ENCODE assay signal across 20 mouse cellular contexts in genomic region chr4:75517459-75518158, GRCm38 (mm10).
DNase-seq lines count a peak whose midpoint lies in the region; ATAC-seq and TF ChIP-seq lines count a peak whose summit lies in the region.
"Had no signal": no experiment of that assay in that cellular context is flagged by ENCODE, and none has a peak within 500 bp of the region (broad histone marks: within the 10 kb centered on the region; RNA-seq: fewer than 3 reads in every experiment).

No protein-coding gene starts in this region.

- WGBS in heart, embryonic 14.5 days: 55% methylated on average over 3 of the region's 3 CpGs
- 67% methylated on average over 3 of the region's 3 CpGs for WGBS in heart, adult 2 months
- WGBS in lung, embryonic 14.5 days: 58% methylated on average over 3 of the region's 3 CpGs
- WGBS in limb, embryonic 14.5 days: 64% methylated on average over 3 of the region's 3 CpGs

- no peaks in the 10 kb centered on the region for H3K79me2 ChIP-seq in heart, adult 2 months (replicated peaks; ENCODE audit: control insufficient read depth, insufficient read depth, low read length)

- H3K4me1 ChIP-seq in heart, embryonic 14.5 days (ENCODE audit: control insufficient read depth in 2 of 2, insufficient read depth in 2 of 2, low read length in 2 of 2): peaks cover 0 to 4% of the 10 kb centered on the region in 2 experiments; a peak in 1 of 4 replicates
- no peaks in the 10 kb centered on the region for H3K4me1 ChIP-seq in heart, adult 2 months (ENCODE audit: control insufficient read depth, insufficient read depth, low read length)
- no peaks in the 10 kb centered on the region for H3K4me1 ChIP-seq in lung, embryonic 14.5 days (ENCODE audit: insufficient read depth)
- no peaks in the 10 kb centered on the region for H3K4me1 ChIP-seq in limb, embryonic 14.5 days (ENCODE audit: control insufficient read depth, insufficient read depth, low read length)
- H3K4me1 ChIP-seq: embryonic facial prominence, embryonic 13.5 days; forebrain, embryonic 13.5 days; hindbrain, embryonic 13.5 days had no signal

- no peaks in the 10 kb centered on the region for H3K9me3 ChIP-seq in heart, embryonic 14.5 days (ENCODE audit: control insufficient read depth, low read length)
- H3K9me3 ChIP-seq in lung, embryonic 14.5 days (ENCODE audit: low read depth, low read length): no peaks in the 10 kb centered on the region
- H3K9me3 ChIP-seq in limb, embryonic 14.5 days (ENCODE audit: control insufficient read depth, low read length): no peaks in the 10 kb centered on the region
- H3K9me3 ChIP-seq: embryonic facial prominence, embryonic 13.5 days; forebrain, embryonic 13.5 days; heart, embryonic 15.5 days; hindbrain, embryonic 13.5 days had no signal

- H3K27me3 ChIP-seq in heart, embryonic 14.5 days (ENCODE audit: control insufficient read depth, insufficient read depth, low read length): no peaks in the 10 kb centered on the region
- no peaks in the 10 kb centered on the region for H3K27me3 ChIP-seq in heart, adult 2 months (ENCODE audit: control insufficient read depth, insufficient read depth, low read length)
- H3K27me3 ChIP-seq in lung, embryonic 14.5 days (ENCODE audit: insufficient read depth, low read length): no peaks in the 10 kb centered on the region
- H3K27me3 ChIP-seq in limb, embryonic 14.5 days (ENCODE audit: control insufficient read depth, insufficient read depth, low read length): no peaks in the 10 kb centered on the region
- H3K27me3 ChIP-seq: embryonic facial prominence, embryonic 13.5 days; forebrain, embryonic 13.5 days; heart, embryonic 15.5 days; hindbrain, embryonic 13.5 days had no signal

- intact Hi-C loops in heart, adult 2 months (cut with DNase I): no loop called here

- DNase-seq in frontal cortex, postnatal 25 days (ENCODE audit: low spot score in 2 of 2): no peak
- DNase-seq in heart, adult 2 months: no peak
- peak; percentile 18 for DNase-seq in lung, embryonic 14.5 days
- DNase-seq in lung, adult 18-20 months: no peak
- DNase-seq in limb, embryonic 14.5 days (ENCODE audit: low spot score): peak; percentile 40
- DNase-seq in left cerebral cortex, adult 11 months (ENCODE audit: low spot score): no peak
- DNase-seq: adrenal gland, postnatal 10 days; cerebellum, adult 11-12 months; cerebellum, adult 9-10 months; cerebellum, postnatal 25 days; forebrain, postnatal 0 days; gastrocnemius, postnatal 36 days; heart, adult 11 months had no signal

- no peak for TF ChIP-seq POLR2A in heart, adult 2 months (IDR thresholded peaks at IDR 0.05; ENCODE audit: insufficient read depth, low read depth, low read length)
- no peak for TF ChIP-seq POLR2A in limb, embryonic 14.5 days (IDR thresholded peaks at IDR 0.05; ENCODE audit: borderline replicate concordance, extremely low read depth, insufficient read depth, insufficient read length)

- no peak for TF ChIP-seq CTCF in heart, adult 2 months (IDR thresholded peaks at IDR 0.05)
- TF ChIP-seq CTCF in lung, embryonic 14.5 days (IDR thresholded peaks at IDR 0.05; ENCODE audit: low read depth): no peak

- no peak overlapping the region for H3K9ac ChIP-seq in heart, embryonic 14.5 days (ENCODE audit: low read length)
- H3K9ac ChIP-seq in heart, adult 2 months (ENCODE audit: low read depth, low read length): no peak overlapping the region
- no peak overlapping the region for H3K9ac ChIP-seq in lung, embryonic 14.5 days
- H3K9ac ChIP-seq in limb, embryonic 14.5 days (ENCODE audit: low read depth, low read length, severe bottlenecking): no peak overlapping the region
- H3K9ac ChIP-seq: embryonic facial prominence, embryonic 13.5 days; forebrain, embryonic 13.5 days; forebrain, postnatal 0 days; heart, embryonic 15.5 days; hindbrain, embryonic 13.5 days had no signal

- H3K4me2 ChIP-seq in heart, embryonic 14.5 days (ENCODE audit: low read length): no peak overlapping the region
- no peak overlapping the region for H3K4me2 ChIP-seq in lung, embryonic 14.5 days
- H3K4me2 ChIP-seq in limb, embryonic 14.5 days (replicated peaks; ENCODE audit: low read depth, low read length, severe bottlenecking): no peak overlapping the region
- H3K4me2 ChIP-seq: embryonic facial prominence, embryonic 13.5 days; forebrain, embryonic 13.5 days; heart, embryonic 15.5 days; hindbrain, embryonic 13.5 days had no signal

- peak; percentile 52; the same call in 1 of the 2 replicates for ATAC-seq in frontal cortex, adult (ENCODE audit: low TSS enrichment)
- peak; percentile 35; the same call in 1 of the 2 replicates for ATAC-seq in heart, embryonic 14.5 days (ENCODE audit: insufficient number of reproducible peaks, insufficient read depth, low FRiP score, low read depth)
- peak; percentile 44; the same call in 1 of the 2 replicates for ATAC-seq in lung, embryonic 14.5 days (ENCODE audit: insufficient read depth)
- ATAC-seq in limb, embryonic 14.5 days (ENCODE audit: low FRiP score, low read depth): peak; percentile 53
- ATAC-seq: forebrain, embryonic 13.5 days; forebrain, postnatal 0 days; hindbrain, postnatal 0 days had no signal

- H3K36me3 ChIP-seq in heart, embryonic 14.5 days (ENCODE audit: control insufficient read depth, insufficient read depth, low read length): no peaks in the 10 kb centered on the region
- no peaks in the 10 kb centered on the region for H3K36me3 ChIP-seq in heart, adult 2 months (ENCODE audit: control insufficient read depth, insufficient read depth, low read length)
- no peaks in the 10 kb centered on the region for H3K36me3 ChIP-seq in lung, embryonic 14.5 days (ENCODE audit: insufficient read depth)
- no peaks in the 10 kb centered on the region for H3K36me3 ChIP-seq in limb, embryonic 14.5 days (ENCODE audit: control insufficient read depth, insufficient read depth, low read length)
- H3K36me3 ChIP-seq: embryonic facial prominence, embryonic 13.5 days; heart, embryonic 15.5 days; hindbrain, embryonic 13.5 days had no signal

- H3K4me3 ChIP-seq in heart, embryonic 14.5 days (ENCODE audit: control insufficient read depth in 1 of 2, insufficient read depth in 1 of 2, low read depth in 1 of 2, low read length in 2 of 2): no peak overlapping the region
- H3K4me3 ChIP-seq in heart, adult 2 months: no peak overlapping the region
- no peak overlapping the region for H3K4me3 ChIP-seq in lung, embryonic 14.5 days (ENCODE audit: low read depth, low read length)
- no peak overlapping the region for H3K4me3 ChIP-seq in limb, embryonic 14.5 days (replicated peaks; ENCODE audit: low read length)
- H3K4me3 ChIP-seq: embryonic facial prominence, embryonic 13.5 days; forebrain, embryonic 13.5 days; heart, embryonic 15.5 days; hindbrain, embryonic 13.5 days had no signal

- H3K27ac ChIP-seq in heart, embryonic 14.5 days (replicated peaks in 1 of 2; ENCODE audit: control insufficient read depth in 1 of 2, insufficient read depth in 1 of 2, low read depth in 2 of 2, low read length in 2 of 2): no peak overlapping the region; a peak in 1 of 4 replicates
- no peak overlapping the region for H3K27ac ChIP-seq in heart, adult 2 months
- no peak overlapping the region for H3K27ac ChIP-seq in lung, embryonic 14.5 days (ENCODE audit: low read depth)
- no peak overlapping the region for H3K27ac ChIP-seq in limb, embryonic 14.5 days (replicated peaks; ENCODE audit: low read depth, low read length)
- H3K27ac ChIP-seq: embryonic facial prominence, embryonic 13.5 days; forebrain, embryonic 13.5 days; heart, embryonic 15.5 days; hindbrain, embryonic 13.5 days; hindbrain, postnatal 0 days had no signal

- no peak for TF ChIP-seq EP300 in heart, adult 2 months (IDR thresholded peaks at IDR 0.05; ENCODE audit: insufficient read depth, low read depth, low read length)

Comparison
In these comparisons a context has a peak if more than half of its experiments do, and no peak if none do; other contexts are left out.
1. DNase-seq: peak in lung, embryonic 14.5 days (single experiment) and limb, embryonic 14.5 days (single experiment); none in frontal cortex, postnatal 25 days (0 of 2), heart, adult 2 months (0 of 2), lung, adult 18-20 months (0 of 2) and left cerebral cortex, adult 11 months (single experiment).
2. Peak in every context shown above with its lines, with median percentiles within 50 percentile points of each other: ATAC-seq.